ENCODE assay signal across 10 mouse cellular contexts in the genomic region with DNA sequence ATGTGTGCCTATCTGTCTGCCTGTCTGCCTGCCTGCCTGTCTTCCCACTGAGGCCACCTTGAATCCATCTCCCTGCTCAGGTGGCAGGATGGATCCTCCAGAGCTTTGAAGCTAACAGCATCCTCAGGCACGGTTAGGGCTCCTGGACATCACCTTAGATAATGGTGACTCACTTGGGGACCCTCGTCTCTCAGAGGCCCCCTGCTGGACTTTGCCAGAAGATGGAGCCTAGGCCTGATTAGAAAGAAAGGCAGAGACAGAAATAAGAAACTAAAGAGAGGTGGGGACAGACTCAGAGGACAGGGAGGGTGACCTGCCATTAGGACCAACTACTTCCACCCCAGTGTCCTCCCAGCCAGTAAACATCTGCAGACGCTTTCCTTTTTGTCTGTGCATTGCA.
"Had no signal": no experiment of that assay in that cellular context is flagged by ENCODE, and none has a peak within 500 bp of the region (broad histone marks: within the 10 kb centered on the region; RNA-seq: fewer than 3 reads in every experiment).

No protein-coding gene starts in this region.

- H3K9me3 ChIP-seq: limb, embryonic 13.5 days; liver, embryonic 15.5 days; midbrain, embryonic 15.5 days; neural tube, embryonic 13.5 days; stomach, embryonic 15.5 days had no signal

- DNase-seq: retina, postnatal 1 day; thymus, postnatal 36 days had no signal

- ATAC-seq: intestine, embryonic 16.5 days; midbrain, embryonic 15.5 days had no signal

- H3K9ac ChIP-seq: limb, embryonic 13.5 days; liver, embryonic 15.5 days; midbrain, embryonic 15.5 days; neural tube, embryonic 13.5 days; stomach, embryonic 15.5 days had no signal

- H3K4me2 ChIP-seq: limb, embryonic 13.5 days; liver, embryonic 11.5 days; liver, embryonic 15.5 days; midbrain, embryonic 15.5 days; neural tube, embryonic 13.5 days; stomach, embryonic 15.5 days had no signal

- H3K4me3 ChIP-seq: layer of hippocampus, adult 2 months; limb, embryonic 13.5 days; liver, embryonic 15.5 days; midbrain, embryonic 15.5 days; neural tube, embryonic 13.5 days; stomach, embryonic 15.5 days had no signal

- H3K36me3 ChIP-seq: limb, embryonic 13.5 days; liver, embryonic 15.5 days; midbrain, embryonic 15.5 days; neural tube, embryonic 13.5 days; stomach, embryonic 15.5 days had no signal

- H3K27ac ChIP-seq: layer of hippocampus, adult 2 months; limb, embryonic 13.5 days; liver, embryonic 15.5 days; midbrain, embryonic 15.5 days; neural tube, embryonic 13.5 days; stomach, embryonic 15.5 days had no signal
